Mouse (Mus musculus): ENCODE data around the gene Olfml2a. TPM values are rescaled to one million over a fixed set of nuclear protein-coding genes. Genes with fewer than 3 reads are reported as not detected.
A peak's percentile ranks its signal among the peaks of the same experiment; 100 is the strongest.

The Olfml2a gene
- 10 to 100 TPM in 1 of 2 experiments, 1 to 10 TPM in 1; 6.3 to 12.2 TPM for total RNA-seq (2021)
- long read RNA-seq, experiment 1, full-length matches to known transcripts = 9 of 11 reads
- long read RNA-seq, experiment 1, partial matches to known transcripts = 1 of 11 reads
- long read RNA-seq, experiment 1, other reads (novel, unspliced or antisense) = 1 of 11 reads
- long read RNA-seq, experiment 2, full-length matches to known transcripts = 1 of 10 reads
- long read RNA-seq, experiment 2, partial matches to known transcripts = 0 of 10 reads
- long read RNA-seq, experiment 2, other reads (novel, unspliced or antisense) = 9 of 10 reads

- peak; percentile 80 for DNase-seq (ENCODE audit: low spot score in 2 of 2)
Measured at GRCm38 (mm10) chr2:38931851-38932667, at the start of gene Olfml2a. TSS of gene Olfml2a (plus strand) at chr2:38931978.

GRCm38 (mm10) chr2:38902866-38903265 is 28.9 kb upstream of the Olfml2a start:
- DNase-seq (ENCODE audit: low spot score in 2 of 2) = no peak

- DNase-seq (ENCODE audit: low spot score in 2 of 2) = no peak
Measured at GRCm38 (mm10) chr2:38904290-38904689, 27.5 kb upstream of the Olfml2a start.

GRCm38 (mm10) chr2:38906097-38906496 is 25.7 kb upstream of the Olfml2a start:
- DNase-seq (ENCODE audit: low spot score in 2 of 2) = no peak

GRCm38 (mm10) chr2:38908604-38909003 is 23.2 kb upstream of the Olfml2a start:
- no peak for DNase-seq (ENCODE audit: low spot score in 2 of 2)

- no peak for DNase-seq (ENCODE audit: low spot score in 2 of 2)
Measured at GRCm38 (mm10) chr2:38914517-38914916, 17.3 kb upstream of the Olfml2a start.

- DNase-seq (ENCODE audit: low spot score in 2 of 2) = no peak
Measured at GRCm38 (mm10) chr2:38914965-38915364, 16.8 kb upstream of the Olfml2a start.

GRCm38 (mm10) chr2:38916947-38917691 is 14.7 kb upstream of the Olfml2a start:
- DNase-seq (ENCODE audit: low spot score in 2 of 2) = no peak

- no peak for DNase-seq (ENCODE audit: low spot score in 2 of 2)
Measured at GRCm38 (mm10) chr2:38921374-38921773, 10.4 kb upstream of the Olfml2a start.

- DNase-seq (ENCODE audit: low spot score in 2 of 2) = no peak
Measured at GRCm38 (mm10) chr2:38923471-38923870, 8.3 kb upstream of the Olfml2a start.

GRCm38 (mm10) chr2:38923911-38924310 is 7.9 kb upstream of the Olfml2a start:
- no peak for DNase-seq (ENCODE audit: low spot score in 2 of 2)

- no peak for DNase-seq (ENCODE audit: low spot score in 2 of 2)
Measured at GRCm38 (mm10) chr2:38924571-38924970, 7.2 kb upstream of the Olfml2a start.

GRCm38 (mm10) chr2:38925171-38926080 is 6.4 kb upstream of the Olfml2a start:
- peak in 1 of 2 experiments; percentile 38 for DNase-seq (ENCODE audit: low spot score in 2 of 2)

GRCm38 (mm10) chr2:38926145-38926891 is 5.5 kb upstream of the Olfml2a start:
- DNase-seq (ENCODE audit: low spot score in 2 of 2) = peak; percentile 88 to 90

- DNase-seq (ENCODE audit: low spot score in 2 of 2) = peak; percentile 69 to 77
Measured at GRCm38 (mm10) chr2:38927115-38927979, 4.4 kb upstream of the Olfml2a start, which contains the start of gene Nr6a1. TSS of gene Nr6a1 (minus strand) at chr2:38927688.

- DNase-seq (ENCODE audit: low spot score in 2 of 2) = no peak
Measured at GRCm38 (mm10) chr2:38930269-38930668, 1.5 kb upstream of the Olfml2a start.

GRCm38 (mm10) chr2:38933931-38934330 is 2.2 kb downstream of the Olfml2a start:
- DNase-seq (ENCODE audit: low spot score in 2 of 2) = no peak

GRCm38 (mm10) chr2:38934936-38935335 is 3.2 kb downstream of the Olfml2a start:
- no peak for DNase-seq (ENCODE audit: low spot score in 2 of 2)

All from adrenal gland, adult 18-20 months (tissue).